Mouse (Mus musculus) mouse embryonic stem cell (cell line): Measurements from ENCODE around the gene Vmn1r175.
"Not testable (repeated sequence)": the region's sequence is repeated elsewhere in the genome, so short reads cannot be mapped to it uniquely, and the experiment has no call there.

Experiments
- in situ Hi-C, 2 experiments: fragments of 300-500 bp; cut with MboI; formaldehyde crosslinking; loops; 1 replicate in 1 of 2; 3 replicates in 1 of 2; pipeline ENCODE4 v1.14.3; 2019 to 2020; ENCODE audit warnings: low sequenced_read_pairs in 2 of 2, low pct_unique_long_range_greater_than_20kb in 1 of 2, mixed read lengths in 1 of 2; ENCODE audit not compliant: unreplicated experiment in 1 of 2

Vmn1r175 gene

DNA sequence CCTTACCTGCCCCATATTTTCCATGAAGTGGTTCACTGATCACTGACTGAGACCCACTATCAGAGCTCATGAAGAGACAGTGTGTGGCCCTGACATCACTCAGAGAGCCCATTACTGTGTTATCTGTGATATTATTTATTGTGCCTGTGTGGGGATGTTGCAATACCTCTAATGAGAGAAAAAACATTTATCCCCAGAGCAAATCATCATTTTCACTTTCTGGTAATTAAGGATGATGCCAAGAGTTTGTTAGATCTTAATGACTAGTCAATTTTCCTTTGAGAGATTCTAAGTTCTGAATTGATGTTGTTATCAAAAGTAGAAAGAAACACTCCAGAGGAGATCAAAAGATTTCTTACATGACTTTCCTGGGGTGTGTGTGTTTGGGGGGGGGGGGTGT is at the start of gene Vmn1r175:
TSS of gene Vmn1r175 (minus strand) at position 101 of the 400 bp plus-strand sequence.
- in situ Hi-C loops = not testable (repeated sequence)

DNA sequence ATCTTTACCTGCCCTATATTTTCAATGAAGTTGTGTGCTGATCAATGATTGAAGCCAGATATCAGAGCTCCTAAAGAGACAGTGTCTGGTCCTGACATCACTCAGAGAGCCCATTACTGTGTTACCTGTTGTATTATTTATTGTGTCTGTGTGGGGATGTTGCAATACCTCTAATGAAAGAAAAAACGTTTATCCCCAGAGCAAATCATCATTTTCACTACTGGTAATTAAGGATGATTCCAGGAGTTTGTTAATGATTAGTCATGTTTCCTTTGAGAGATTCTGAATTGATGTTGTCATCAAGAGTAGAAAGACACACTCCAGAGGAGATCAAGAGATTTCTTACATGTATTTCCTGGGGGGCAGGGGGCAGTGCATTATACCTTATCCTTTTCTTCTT is 26.8 kb upstream of the Vmn1r175 start, which contains the start of gene Vmn1r176:
TSS of gene Vmn1r176 (minus strand) at position 101 of the 400 bp plus-strand sequence.
- in situ Hi-C loops = loop anchor here in 1 of 2 experiments (25.0 kb wide), 1 partner anchor 275 kb away; no protein-coding TSS in a partner anchor

GRCm38 (mm10) chr7:23784526-23784925 is 25.9 kb downstream of the Vmn1r175 start:
- in situ Hi-C loops = no loop called here
